Mouse (Mus musculus) megakaryocyte progenitor cell, adult 5-6 weeks (primary cell): ENCODE measurements around the gene Stam2. TPM values are rescaled to one million over a fixed set of nuclear protein-coding genes. Genes with fewer than 3 reads are reported as not detected.

Experiments
- ATAC-seq: replicated peaks from 2 replicates; pipeline ENCODE4 v1.8.0; 2016; ENCODE audit warnings: mild to moderate bottlenecking, moderate TSS enrichment, inconsistent platforms; ENCODE audit not compliant: poor library complexity
- total RNA-seq, 2 experiments: library from RNA; stranded (forward) in 1 of 2; stranded (reverse) in 1 of 2; fragments of 157-497, 149-512 nt in 1 of 2; fragments of 200-1000 nt in 1 of 2; gene quantifications; 2 replicates each; pipeline versions ENCODE4 v1.2.3 to v1.2.4; 2015 to 2017

Stam2 gene
- total RNA-seq, 2 experiments from 2014 or later = 15.4 to 26.2 TPM

DNA sequence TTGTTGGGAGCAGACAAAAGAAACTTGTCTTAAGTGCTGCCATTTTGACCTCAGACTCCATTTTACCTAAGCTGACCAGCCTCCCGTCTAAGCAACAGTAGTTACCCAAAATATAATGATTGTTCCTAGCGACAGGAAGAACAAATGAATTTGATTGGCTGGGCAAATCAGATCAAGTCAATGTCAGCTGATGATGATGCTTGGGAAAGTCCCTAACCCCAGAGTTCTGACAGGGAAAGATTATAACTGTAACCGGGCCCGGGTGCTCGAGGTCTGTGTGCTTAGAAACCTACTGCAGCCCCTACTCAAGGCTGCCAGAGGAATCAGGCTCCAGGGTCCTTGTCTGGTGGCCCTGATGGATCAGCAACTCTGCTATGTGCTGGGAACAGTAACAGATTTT lies 10.1 kb downstream of the Stam2 start:
- no peak for ATAC-seq

DNA sequence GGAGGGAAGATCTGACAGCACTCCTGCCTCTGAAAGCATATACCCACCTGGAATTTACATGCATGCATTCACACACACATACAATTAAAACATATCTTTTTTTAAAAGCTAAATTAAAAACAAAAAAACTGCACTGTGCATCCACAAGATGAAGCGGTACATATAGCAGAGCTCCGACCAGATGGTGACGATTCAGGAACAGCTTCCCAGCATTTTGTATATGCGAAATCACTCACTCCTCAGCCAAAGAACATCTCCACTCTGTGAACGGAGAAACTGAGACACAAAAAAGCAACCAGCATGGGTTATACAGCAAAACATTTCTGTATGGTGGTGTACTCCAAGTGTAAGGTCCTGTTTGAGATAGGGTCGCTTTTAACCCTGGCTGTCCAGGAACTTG lies 11.2 kb downstream of the Stam2 start:
- no peak for ATAC-seq

DNA sequence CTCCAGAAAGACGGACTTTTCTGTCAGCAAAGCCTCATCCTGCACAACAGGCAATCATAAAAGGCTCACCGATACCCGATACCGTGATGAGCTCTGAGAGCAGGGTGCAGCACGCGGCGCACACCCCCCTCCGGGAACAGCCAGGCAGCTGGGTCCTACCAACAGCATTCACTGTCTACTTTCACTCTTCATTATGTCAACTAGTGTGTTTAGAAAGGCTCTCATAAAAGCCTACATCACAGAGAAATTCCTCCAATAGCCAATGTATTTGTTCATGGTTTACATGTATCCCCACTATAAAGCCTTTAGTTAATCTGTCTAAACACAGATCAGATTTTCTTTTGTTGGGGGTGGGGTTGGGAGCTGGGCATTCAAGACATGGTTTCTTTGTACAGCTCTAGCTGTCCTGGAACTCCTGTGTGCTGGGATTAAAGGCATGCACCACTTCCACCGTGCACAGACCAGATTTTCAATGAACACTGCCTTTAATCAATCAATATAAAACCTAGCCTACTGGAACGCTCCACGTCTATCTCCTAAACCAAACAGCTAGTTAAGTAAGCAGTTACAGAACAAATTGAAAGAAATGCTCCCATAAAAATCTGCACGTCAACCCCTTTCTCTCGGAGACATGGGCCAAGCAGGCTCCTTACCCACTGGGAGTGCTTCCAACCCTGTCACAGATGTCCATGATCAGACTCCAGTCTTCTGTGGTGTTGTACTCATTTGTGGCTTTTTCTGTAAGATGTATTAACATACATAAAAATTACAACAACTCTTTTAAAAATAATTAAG lies 21.7 kb downstream of the Stam2 start:
- no peak for ATAC-seq

DNA sequence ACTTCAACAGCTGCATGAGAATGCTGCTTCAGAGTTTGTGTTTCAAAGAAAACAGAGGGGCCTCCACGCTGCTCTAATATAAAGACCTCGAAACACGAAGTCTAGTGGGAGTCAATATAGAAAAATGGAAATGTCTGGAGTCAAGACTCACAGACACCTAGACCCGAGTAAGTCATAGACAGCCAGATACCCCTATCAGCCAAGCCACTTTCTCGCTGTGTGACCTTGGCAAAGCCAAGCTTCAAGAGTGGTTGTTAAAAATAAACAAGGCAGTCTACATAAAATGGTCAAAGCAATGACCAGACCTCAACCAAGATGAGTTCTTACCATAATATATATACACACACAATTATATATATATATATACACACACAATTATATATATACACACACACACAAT lies 25.0 kb downstream of the Stam2 start:
- ATAC-seq = no peak

DNA sequence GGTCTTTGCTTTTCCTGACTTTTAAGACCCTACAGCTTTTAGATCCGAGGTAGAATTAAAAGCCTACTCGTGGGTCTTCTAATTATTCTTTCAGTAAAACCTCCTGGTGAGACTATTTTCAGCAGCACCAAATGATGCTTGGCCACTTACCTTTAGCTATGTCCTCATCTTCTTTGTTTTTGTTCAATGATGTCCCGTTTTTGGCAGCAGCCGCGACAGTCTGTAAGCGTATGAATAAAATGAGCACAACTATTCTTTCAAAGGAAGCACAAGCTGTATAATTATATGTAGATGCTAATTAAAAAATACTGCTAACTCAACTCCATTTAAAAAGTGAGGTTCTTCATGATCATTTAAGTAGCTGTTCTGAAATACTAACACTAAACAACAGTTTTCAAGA lies 26.5 kb downstream of the Stam2 start:
- no peak for ATAC-seq

DNA sequence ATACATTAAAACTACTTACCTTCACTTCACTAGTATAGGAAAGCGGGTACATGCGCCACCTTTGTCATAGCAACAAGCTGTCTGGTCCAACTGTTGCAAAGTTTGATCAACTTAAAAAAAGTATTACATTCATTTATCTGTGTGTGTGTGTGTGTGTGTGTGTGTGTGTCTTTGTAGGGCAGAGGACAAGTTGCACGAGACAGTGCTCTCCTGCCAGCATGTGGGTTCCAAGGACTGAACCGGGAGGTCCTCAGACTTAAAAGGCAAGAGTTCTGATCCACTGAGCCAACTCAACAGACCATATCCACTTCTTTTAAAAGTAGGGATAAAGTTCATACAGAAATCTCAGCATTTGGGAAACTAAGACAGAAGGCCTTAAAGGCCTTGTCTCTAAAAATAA lies 28.0 kb downstream of the Stam2 start:
- no peak for ATAC-seq

DNA sequence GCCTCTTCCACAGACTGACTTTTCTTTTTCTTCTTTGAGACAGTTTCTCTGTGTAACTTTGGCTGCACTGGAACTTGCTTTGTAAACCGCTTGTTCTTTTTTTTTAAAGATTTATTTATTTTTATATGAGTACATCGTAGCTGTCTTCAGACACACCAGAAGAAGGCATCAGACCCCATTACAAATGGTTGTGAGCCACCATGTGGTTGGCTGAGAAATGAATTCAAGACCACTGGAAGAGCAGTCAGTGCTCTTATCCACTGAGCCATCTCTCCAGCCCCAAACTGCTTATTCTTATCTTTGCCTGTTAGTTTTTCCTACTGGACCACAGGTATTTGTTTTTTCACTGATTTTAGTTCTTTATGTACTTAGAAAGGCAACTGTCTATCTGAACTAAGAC lies 31.3 kb downstream of the Stam2 start:
- ATAC-seq = no peak

DNA sequence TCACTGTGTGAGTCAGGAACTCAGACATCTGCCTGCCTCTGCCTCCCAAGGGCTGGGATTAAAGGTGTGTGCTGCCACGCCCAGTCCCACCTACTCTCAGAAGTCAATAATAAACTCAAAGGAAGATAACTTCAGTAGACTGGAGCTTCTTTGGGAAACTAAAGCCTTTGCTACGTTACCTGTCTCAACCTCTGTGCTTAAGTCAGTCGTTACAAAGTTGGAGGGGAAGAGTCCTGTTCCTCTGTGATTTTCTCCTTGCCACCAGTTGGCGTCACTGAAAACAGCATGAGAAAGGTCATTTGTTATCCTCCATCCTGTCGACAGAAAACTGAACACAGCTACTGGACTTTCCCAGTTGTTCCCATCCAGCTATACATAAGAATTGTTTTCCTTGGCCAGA lies 32.7 kb downstream of the Stam2 start:
- ATAC-seq = no peak

DNA sequence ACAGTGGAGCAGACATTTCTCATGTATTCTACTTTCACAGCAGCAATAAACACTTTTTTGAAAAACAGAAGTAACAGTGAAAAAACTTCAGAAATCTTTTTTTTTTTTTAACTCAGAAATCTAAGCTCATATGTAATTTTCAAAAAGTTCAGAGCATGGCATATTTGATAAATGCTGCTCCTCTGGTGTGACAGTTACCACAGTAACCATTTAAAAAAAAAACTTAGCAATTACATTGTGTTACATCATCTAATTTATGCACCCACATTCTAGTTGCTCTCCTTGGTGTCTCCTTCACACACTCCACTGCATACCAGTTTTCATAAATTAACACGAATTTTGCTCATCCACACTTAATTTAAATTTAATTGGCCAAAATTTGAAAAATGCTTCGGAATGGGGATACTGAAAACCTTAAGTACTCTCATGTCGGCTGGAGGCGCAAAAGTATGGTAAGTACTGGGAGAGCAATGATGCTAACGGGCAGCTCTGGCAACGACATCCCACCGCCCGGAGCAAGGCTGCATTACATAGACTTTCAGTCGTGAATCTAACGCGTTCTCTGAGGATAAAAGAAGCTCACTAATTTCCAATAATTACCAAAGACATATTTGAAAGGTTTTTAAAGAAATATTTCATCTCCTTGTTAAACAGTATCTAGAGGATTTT lies 40.6 kb downstream of the Stam2 start:
- no peak for ATAC-seq

DNA sequence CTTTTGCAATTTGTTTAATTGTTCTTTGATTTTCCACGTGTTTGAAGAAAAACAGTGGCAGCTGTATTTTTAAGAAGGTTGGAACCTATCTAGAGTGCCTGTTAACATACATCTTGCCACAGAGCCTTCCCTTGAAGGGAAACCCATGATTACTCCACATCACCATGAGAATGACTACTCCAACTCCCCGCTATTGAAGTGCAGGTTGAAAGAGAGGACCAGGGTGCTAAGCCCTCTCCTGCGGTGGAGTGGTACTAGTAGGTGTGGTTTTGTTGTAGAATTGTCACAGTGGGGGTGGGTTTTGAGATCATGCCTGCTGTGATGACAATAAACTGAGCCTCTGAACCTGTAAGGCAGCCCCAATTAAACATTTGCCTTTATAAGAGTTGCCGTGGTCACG lies 41.7 kb downstream of the Stam2 start:
- ATAC-seq = no peak

DNA sequence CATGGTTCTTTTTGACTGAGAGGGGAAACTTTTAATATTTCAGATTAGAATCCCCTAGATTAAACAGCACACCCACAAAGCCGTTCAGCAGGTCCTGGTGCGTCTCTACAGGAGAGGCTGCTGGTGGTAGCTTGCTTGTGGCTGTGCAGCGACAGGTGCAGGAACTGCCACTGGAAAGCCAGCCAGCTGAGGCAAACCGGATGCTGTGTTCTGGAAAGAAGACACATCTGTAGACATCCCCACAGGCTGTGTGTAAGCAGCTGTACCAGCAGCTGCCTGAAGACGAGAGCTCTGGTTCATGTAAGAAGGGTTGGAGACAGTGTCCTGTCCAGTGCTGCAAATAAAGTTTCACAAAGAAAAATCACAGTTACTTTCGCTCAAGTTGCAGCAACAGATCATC lies 47.5 kb downstream of the Stam2 start:
- ATAC-seq = no peak

DNA sequence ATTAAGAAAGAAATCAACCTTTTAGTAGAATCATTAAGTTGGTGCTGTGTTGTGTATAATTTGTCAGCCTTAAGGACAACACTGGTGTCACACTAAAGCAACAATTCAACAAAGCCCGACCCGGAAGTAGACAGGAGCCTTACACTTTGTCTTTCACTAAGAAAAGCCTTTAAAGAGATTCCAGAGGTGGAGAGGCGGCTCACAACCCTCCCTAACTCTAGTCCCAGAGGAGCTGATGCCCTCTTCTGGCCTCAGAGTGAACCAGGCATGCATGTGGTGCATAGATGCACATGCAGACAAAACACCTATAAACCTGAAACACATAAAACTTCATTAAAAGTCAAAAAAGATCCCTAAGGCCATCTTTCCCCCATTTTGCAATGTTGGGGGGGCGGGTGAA lies 50.3 kb downstream of the Stam2 start:
- ATAC-seq = no peak

DNA sequence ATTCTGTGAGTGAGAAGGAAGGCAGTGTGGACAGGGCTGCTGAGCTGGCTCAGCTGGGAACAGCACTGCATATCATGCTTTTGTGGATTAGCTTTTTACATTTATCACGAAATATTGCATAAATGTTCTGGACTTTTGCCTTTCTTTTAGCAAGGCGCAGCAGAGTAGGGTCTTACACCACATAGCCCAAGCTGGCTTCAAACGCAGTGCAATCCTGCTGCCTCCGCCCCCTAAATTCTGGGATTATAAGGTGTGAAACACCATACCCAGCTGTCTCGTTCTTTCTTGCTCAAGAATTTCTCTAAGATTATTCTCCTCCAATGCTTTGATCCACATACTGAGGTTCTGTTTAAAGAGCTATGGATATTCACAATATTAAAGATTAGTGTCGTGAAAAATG lies 55.5 kb downstream of the Stam2 start:
- no peak for ATAC-seq

DNA sequence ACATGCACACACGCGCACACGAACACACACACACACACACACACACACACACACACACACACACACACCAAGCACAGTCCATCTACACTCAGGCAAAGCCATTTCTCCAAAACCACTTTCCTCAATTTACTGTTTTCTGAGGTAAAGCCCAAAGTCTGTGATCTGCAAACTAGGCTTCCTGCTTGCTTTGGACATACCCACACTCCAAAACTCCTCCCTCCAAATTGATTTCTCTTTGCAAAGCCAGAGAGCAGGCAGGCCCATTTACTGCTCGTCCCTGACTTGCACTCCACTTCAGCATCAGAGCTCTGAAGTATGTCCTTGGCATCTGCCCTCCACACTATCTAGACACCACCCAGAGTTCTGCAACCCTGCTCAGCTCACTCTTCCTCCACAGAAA lies 64.5 kb downstream of the Stam2 start:
- no peak for ATAC-seq

DNA sequence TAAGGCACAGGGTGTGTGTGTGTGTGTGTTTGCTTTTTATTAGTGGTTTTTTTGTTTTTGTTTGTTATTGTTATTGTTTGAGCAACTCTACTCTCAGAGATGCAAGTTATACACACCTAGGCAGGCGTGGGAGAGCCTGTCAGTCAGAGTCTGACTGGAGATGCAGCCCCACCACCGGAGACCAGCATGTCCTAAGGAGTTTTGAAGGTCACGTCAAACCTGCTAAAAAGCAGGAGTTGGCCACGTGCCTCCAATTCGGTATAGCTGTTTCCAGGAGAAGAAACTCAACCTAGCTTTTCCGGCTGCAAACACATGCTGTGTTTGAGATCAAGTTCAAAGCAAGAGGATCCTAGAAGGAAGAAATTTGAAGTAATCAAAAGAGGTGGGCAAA lies 65.2 kb downstream of the Stam2 start:
- no peak for ATAC-seq

DNA sequence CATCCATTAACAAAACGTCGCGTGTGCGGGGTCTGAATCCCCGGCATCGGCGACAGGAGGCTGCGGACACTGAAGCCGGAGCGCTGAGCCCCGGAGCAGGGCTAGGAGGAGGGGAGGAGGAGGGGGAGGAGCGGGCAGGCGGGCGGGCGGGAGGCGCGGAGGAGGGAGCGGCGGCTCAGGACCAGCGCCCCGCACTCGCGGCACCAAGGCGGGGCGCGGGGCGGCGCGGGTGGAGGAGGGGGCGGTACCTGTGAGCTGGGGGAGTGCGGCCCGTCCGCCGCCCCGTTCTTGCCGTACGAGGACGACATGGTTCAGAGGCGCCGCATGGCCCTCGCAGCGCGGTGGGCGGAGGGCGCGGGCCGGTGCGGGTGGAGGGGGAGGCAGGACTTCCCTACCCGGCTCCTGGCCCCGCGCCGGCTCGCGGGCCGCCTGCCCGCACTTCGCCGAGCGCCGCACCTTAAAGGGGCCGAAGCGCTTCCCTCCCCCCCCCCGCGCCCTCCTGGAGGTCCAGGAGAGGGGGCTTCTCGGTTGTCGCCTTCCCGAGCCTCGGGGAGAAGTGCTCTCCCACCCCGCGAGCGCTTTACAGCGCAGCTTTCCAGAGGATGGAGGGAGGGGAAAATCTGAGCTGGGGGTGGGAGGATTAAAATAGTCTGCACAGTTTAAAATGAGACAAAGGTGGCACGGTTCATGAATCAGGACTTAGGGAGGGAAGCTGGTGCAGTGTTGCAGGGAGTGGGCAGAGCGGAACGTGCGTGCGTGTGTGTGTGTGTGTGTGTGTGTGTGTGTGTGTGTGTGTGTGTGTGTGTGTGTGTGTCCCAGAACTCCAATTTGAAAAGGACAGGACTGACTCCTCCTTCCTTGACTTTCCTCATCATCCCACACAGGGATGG lies 65.8 kb downstream of the Stam2 start, which contains the start of gene Cacnb4:
Gene Cacnb4 (minus strand): TSS at position 809 of the 890 bp plus-strand sequence.
- peak; percentile 24; the same call in 1 of the 2 replicates for ATAC-seq

DNA sequence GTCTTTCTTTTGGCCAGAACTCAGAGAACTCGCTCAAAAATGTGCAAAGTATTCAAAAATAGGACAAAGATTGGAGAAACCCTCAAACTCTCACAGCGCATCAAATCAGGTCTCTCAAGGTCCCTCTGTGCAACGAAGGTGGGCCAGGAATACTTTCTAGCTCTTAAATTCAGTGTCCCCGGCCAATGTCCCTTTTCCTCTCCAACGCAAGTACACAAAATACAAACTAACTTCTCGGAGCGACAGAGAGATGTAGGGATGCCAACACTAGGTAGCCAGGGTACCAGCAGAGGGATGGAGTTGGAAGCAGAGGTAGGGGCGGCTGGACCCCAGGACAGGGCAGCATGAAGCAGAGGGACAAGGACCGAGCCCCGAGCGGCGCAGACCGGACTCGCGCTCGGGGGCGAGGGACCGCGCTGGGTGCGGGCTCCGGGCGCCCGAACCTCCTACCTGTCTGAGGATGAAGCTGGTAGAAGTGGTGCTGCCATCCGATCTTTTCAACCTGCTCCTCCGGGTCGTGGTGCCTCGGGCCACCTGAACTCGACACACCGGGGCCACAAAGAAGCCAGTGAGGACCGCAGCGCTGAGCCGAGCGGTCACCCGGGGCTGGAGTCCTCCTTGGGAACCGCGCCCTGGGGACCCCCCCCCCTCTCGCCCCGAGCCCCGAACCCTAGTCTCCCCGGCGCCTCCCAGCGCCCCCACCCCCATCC lies 66.6 kb downstream of the Stam2 start:
- no peak for ATAC-seq

DNA sequence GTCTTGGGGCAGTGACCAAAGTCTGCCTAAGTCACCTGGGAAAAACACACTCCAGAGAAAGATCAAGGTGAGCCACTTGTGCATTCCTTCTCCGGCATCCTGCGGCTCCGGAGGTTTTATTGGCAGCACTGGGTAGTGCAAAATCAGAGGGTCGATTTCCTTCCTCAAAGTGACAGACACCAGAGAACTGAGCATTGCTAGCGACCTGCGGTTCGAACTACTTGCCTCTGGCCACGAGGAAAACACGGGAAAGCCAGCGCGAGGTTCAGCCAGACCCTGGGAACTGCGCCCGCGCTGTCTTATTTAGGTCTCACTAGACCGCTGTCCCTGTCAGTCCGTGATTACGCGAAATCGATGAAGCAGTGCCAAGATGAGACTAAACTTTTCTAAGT lies 67.2 kb downstream of the Stam2 start:
- ATAC-seq = peak; percentile 55

DNA sequence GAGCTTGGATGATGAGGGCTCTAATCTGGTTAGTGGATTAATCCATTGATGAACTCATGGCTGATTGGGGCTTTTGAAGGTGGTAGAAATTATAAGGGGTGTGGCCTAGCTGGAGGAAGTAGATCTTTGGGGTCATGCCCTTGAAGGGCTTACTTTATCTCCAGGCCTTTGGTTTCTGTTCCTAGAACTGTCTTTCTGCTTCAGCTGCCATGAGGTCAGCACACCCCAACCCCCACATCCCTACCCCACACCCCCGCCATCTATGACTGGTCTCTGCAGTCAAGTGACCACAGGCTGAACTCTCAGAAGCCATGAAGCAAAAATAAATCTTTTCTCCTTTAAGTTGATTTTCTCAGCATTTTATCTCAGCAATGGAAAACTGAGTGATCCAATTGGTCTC lies 68.9 kb downstream of the Stam2 start:
- peak; percentile 57 for ATAC-seq

DNA sequence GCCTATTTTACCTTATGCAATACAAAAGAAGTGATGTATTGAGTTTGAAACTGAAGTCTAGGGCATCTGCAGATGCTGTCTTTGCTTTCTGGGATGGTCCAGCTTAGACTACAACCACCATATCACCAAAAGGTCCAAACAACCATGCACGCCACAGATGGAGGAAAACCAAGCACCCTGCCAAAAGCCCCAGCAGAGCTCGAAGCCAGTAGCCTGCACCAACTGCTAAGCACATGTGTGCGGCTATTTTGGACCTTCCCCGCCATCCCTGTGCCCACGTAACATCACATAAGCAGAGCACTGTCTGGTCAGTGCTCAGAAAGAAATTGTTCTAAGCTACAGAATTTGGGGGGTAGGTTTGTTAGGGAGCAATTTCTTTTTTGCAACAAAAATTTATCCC lies 71.3 kb downstream of the Stam2 start:
- ATAC-seq = no peak

DNA sequence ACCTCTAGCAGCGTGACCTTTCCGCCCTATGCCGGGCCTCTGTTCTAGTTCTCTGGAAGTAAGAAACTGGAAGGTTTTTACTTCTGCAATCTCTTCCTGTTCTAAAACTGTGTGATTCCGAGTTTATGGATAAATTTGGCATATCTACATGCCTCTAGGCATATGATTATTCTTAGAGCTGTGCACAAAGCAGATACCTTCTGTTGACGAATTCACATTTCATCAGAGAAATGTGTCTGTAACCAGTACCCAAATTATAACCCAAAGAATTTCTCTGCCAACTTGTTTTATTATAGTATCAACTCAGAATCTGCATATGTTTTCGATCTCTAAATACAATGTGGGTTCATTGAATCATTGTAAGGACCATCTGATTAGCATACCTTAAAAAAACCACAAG lies 73.6 kb downstream of the Stam2 start:
- ATAC-seq = no peak
